Mouse (Mus musculus) hindbrain, embryonic 14.5 days (tissue): ENCODE results near the gene Fan1. TPM values are rescaled to one million over a fixed set of nuclear protein-coding genes. Genes with fewer than 3 reads are reported as not detected.
A peak's percentile ranks its signal among the peaks of the same experiment; 100 is the strongest.

ENCODE experiments used
- ATAC-seq: fragments of 200-750 bp; cut with Nextera tagmentation; 2 replicates; pipeline ENCODE4 v1.8.0; 2017; ENCODE audit warnings: moderate number of reproducible peaks, mild to moderate bottlenecking, moderate TSS enrichment, moderate library complexity; ENCODE audit not compliant: low FRiP score
- DNase-seq: peaks from one replicate; pipeline ENCODE4 v3.0.0-alpha.2; 2015; ENCODE audit warnings: low spot score
- H3K27ac ChIP-seq: fragments of 300-500 bp; sonication (generic); 2 replicates; pipeline ENCODE4 v1.5.1; 2014; ENCODE audit warnings: mild to moderate bottlenecking, moderate library complexity
- H3K27me3 ChIP-seq: fragments of 300-500 bp; sonication (generic); 2 replicates; pipeline ENCODE4 v1.6.1; 2014; ENCODE audit warnings: mild to moderate bottlenecking, low read length, mixed read lengths; ENCODE audit not compliant: control insufficient read depth, insufficient read depth
- H3K36me3 ChIP-seq: fragments of 300-500 bp; sonication (generic); replicated peaks from 2 replicates; pipeline ENCODE4 v1.6.1; 2014; ENCODE audit not compliant: control insufficient read depth, insufficient read depth
- H3K4me1 ChIP-seq: fragments of 300-500 bp; sonication (generic); replicated peaks from 2 replicates; pipeline ENCODE4 v1.6.1; 2014; ENCODE audit warnings: antibody characterized with exemption, low read length, mixed read lengths; ENCODE audit not compliant: control insufficient read depth, insufficient read depth
- H3K4me2 ChIP-seq: fragments of 300-500 bp; sonication (generic); replicated peaks from 2 replicates; pipeline ENCODE4 v1.6.1; 2014; ENCODE audit warnings: mild to moderate bottlenecking, moderate library complexity
- H3K4me3 ChIP-seq: fragments of 300-500 bp; sonication (generic); replicated peaks from 2 replicates; pipeline ENCODE4 v1.5.1; 2014; ENCODE audit warnings: mild to moderate bottlenecking, low read length
- H3K9ac ChIP-seq: fragments of 300-500 bp; sonication (generic); 2 replicates; pipeline ENCODE4 v1.6.1; 2014
- H3K9me3 ChIP-seq: fragments of 300-500 bp; sonication (generic); 2 replicates; pipeline ENCODE4 v1.6.1; 2016; ENCODE audit warnings: low read length; ENCODE audit not compliant: control insufficient read depth
- WGBS: fragments of 180-500 bp; shearing (Covaris S2); extraction: QIAGEN DNeasy Blood & Tissue Kit; methylation state at CpG from one replicate; pipeline ENCODE4 v1.1.7; 2014; 5-methylcytosine and 5-hydroxymethylcytosine counted together
- polyA plus RNA-seq: library from polyadenylated mRNA; unstranded; fragments of >200 nt; fragmentation: Nextera tagmentation; extraction: Ambion mirVana; gene quantifications from 2 replicates; pipeline ENCODE4 v1.2.1, GENCODE M21; 2014

Fan1 gene
- polyA plus RNA-seq, 1 experiment from 2014 or later = 5.0 TPM

GRCm38 (mm10) chr7:64351087-64351486 lies 22.8 kb downstream of the Fan1 start:
- peak; percentile 61 for DNase-seq
- Histone ChIP-seq H3K36me3 (peaks cover 40% of the 10 kb centered on the region), H3K27me3 (no peaks in the 10 kb centered on the region), H3K4me3 (no peak overlapping the region), H3K9me3 (no peaks in the 10 kb centered on the region), H3K4me1 (peaks cover 5% of the 10 kb centered on the region; the same call in 1 of the 2 replicates), H3K9ac (no peak overlapping the region), H3K4me2 (no peak overlapping the region), H3K27ac (peak overlapping the region; percentile 51)
- ATAC-seq = peak; percentile 75; the same call in 1 of the 2 replicates
- 70% methylated on average over 4 of the region's 4 CpGs for WGBS

GRCm38 (mm10) chr7:64349147-64349861 lies 24.6 kb downstream of the Fan1 start:
- WGBS = 79% methylated on average over 15 of the region's 15 CpGs
- no peaks in the 10 kb centered on the region for H3K9me3 ChIP-seq
- H3K4me3 ChIP-seq = no peak overlapping the region
- H3K4me2 ChIP-seq = no peak overlapping the region
- no peak overlapping the region for H3K27ac ChIP-seq
- H3K9ac ChIP-seq = no peak overlapping the region
- ATAC-seq = no peak
- peaks cover 5% of the 10 kb centered on the region; the same call in 1 of the 2 replicates for H3K4me1 ChIP-seq
- H3K36me3 ChIP-seq = peaks cover 40% of the 10 kb centered on the region
- peak; percentile 32 for DNase-seq
- no peaks in the 10 kb centered on the region for H3K27me3 ChIP-seq

DNA sequence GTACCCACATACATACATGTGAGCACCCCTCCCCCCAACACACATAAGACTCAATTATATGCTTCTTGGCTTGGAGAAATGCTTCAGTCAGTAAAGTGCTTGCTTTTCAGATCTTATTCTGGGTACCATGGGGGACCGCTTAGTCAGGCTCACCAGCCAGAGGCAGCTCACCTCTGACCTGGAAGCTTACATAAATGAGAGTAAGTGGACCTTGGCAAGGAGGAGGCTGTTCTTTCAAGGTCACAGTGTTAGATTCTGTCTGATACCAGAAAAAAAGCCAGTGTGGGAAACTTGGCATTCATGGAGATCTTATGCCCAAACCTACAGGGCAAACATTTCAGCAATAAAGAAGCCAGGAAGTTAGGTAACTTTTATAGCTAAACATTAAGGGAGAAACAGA lies 26.1 kb downstream of the Fan1 start:
- Histone ChIP-seq H3K27ac (no peak overlapping the region), H3K36me3 (peaks cover 37% of the 10 kb centered on the region), H3K4me1 (peaks cover 5% of the 10 kb centered on the region; the same call in 1 of the 2 replicates), H3K4me3 (no peak overlapping the region), H3K9me3 (no peaks in the 10 kb centered on the region), H3K9ac (no peak overlapping the region), H3K4me2 (no peak overlapping the region), H3K27me3 (no peaks in the 10 kb centered on the region)
- DNase-seq (no peak), ATAC-seq (no peak)
- WGBS = 100% methylated on average over 1 of the region's 1 CpGs

GRCm38 (mm10) chr7:64332686-64333085 lies 41.2 kb downstream of the Fan1 start:
- no peak overlapping the region for H3K4me2 ChIP-seq
- H3K9ac ChIP-seq = no peak overlapping the region
- no peaks in the 10 kb centered on the region for H3K27me3 ChIP-seq
- WGBS = 93% methylated on average over 1 of the region's 1 CpGs
- ATAC-seq (no peak), DNase-seq (no peak)
- no peaks in the 10 kb centered on the region for H3K4me1 ChIP-seq
- H3K9me3 ChIP-seq = no peaks in the 10 kb centered on the region
- no peak overlapping the region for H3K27ac ChIP-seq
- H3K36me3 ChIP-seq = peaks cover 51% of the 10 kb centered on the region
- no peak overlapping the region for H3K4me3 ChIP-seq

DNA sequence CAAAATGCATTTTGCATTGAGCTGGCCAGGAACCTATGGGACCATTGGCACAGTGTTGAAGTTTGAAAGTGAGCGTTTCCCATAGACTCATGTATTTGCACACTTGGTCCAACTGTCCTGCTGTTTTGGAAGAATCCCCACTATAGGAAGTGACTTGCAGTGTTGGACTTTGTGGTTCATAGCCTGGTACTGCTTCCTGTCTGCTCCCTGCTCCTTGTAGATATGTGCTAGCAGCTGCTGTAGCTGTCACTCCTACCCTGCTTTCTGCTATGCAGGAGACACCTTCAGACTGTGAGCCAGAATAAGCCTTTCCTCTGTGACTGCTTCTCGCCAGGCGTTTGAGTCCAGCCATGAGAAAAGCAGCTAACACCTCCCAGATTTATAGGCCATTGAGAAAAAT lies 42.6 kb downstream of the Fan1 start:
- DNase-seq = no peak
- Histone ChIP-seq H3K9me3 (no peaks in the 10 kb centered on the region), H3K4me1 (no peaks in the 10 kb centered on the region), H3K27me3 (no peaks in the 10 kb centered on the region), H3K9ac (no peak overlapping the region), H3K36me3 (peaks cover 42% of the 10 kb centered on the region), H3K4me2 (no peak overlapping the region), H3K4me3 (no peak overlapping the region), H3K27ac (no peak overlapping the region)
- no peak for ATAC-seq
- WGBS = 96% methylated on average over 3 of the region's 3 CpGs

DNA sequence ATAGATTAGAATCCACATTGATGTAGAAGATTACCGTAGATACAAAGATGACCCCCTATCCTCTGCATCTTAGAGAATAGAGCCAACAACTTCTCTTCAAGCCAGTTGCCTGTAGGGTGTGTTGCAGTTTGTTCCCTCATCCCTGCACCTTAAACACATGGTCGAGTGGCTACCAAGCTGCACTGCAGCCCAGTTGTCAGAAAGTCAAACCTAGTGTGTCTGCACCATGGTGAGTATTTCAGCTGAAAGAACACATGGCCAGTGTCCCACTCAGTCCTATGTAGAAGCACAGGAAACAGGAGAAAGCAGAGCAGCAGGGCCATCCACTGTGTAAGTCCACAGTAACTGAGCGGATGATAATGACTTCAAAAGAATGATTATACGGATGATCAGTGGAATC lies 46.4 kb downstream of the Fan1 start:
- DNase-seq (no peak), ATAC-seq (no peak)
- no peak overlapping the region for H3K27ac ChIP-seq
- WGBS = 86% methylated on average over 4 of the region's 4 CpGs
- H3K27me3 ChIP-seq = no peaks in the 10 kb centered on the region
- H3K9ac ChIP-seq = no peak overlapping the region
- H3K9me3 ChIP-seq = no peaks in the 10 kb centered on the region
- H3K4me3 ChIP-seq = no peak overlapping the region
- H3K4me2 ChIP-seq = no peak overlapping the region
- peaks cover 9% of the 10 kb centered on the region for H3K36me3 ChIP-seq
- no peaks in the 10 kb centered on the region for H3K4me1 ChIP-seq

DNA sequence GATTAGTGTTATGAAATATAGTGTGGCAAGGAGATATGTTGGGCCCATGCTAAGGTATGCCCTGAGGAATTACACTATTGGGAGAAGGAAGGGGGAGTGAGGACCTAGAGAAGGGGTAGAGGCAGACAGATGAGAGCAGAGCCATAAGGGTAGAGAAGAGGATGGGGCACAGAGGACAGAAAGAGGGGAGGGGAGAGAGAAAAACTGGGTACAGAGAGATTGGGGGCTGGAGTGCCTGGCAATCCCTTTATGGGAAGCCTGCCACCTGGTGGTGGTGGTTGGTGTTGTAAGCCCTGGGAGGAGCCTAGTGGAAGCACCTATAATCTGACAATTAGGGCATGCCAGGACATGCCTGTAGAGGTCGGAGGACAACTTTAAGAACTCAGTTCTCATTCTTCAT lies 47.0 kb downstream of the Fan1 start:
- Histone ChIP-seq H3K9ac (no peak overlapping the region), H3K9me3 (no peaks in the 10 kb centered on the region), H3K27ac (no peak overlapping the region), H3K4me1 (no peaks in the 10 kb centered on the region), H3K36me3 (peaks cover 11% of the 10 kb centered on the region), H3K27me3 (no peaks in the 10 kb centered on the region), H3K4me2 (no peak overlapping the region), H3K4me3 (no peak overlapping the region)
- 33% methylated on average over 1 of the region's 1 CpGs for WGBS
- DNase-seq = peak; percentile 76
- peak; percentile 65 for ATAC-seq

- H3K4me2 ChIP-seq = no peak overlapping the region
- H3K36me3 ChIP-seq = peaks cover 42% of the 10 kb centered on the region
- WGBS = 54% methylated on average over 4 of the region's 4 CpGs
- H3K4me1 ChIP-seq = no peaks in the 10 kb centered on the region
- no peaks in the 10 kb centered on the region for H3K27me3 ChIP-seq
- H3K27ac ChIP-seq = no peak overlapping the region
- no peak for DNase-seq
- H3K9me3 ChIP-seq = no peaks in the 10 kb centered on the region
- H3K4me3 ChIP-seq = no peak overlapping the region
- ATAC-seq = no peak
- H3K9ac ChIP-seq = no peak overlapping the region
Measured at GRCm38 (mm10) chr7:64321658-64322057, 52.2 kb downstream of the Fan1 start.

- H3K27ac ChIP-seq = no peak overlapping the region
- no peak overlapping the region for H3K4me2 ChIP-seq
- no peak for ATAC-seq
- WGBS = 67% methylated on average over 5 of the region's 5 CpGs
- H3K27me3 ChIP-seq = no peaks in the 10 kb centered on the region
- no peak for DNase-seq
- H3K9me3 ChIP-seq = no peaks in the 10 kb centered on the region
- no peak overlapping the region for H3K9ac ChIP-seq
- no peak overlapping the region for H3K4me3 ChIP-seq
- H3K4me1 ChIP-seq = no peaks in the 10 kb centered on the region
- peaks cover 47% of the 10 kb centered on the region for H3K36me3 ChIP-seq
Measured at GRCm38 (mm10) chr7:64321125-64321524, 52.8 kb downstream of the Fan1 start.

- peaks cover 41% of the 10 kb centered on the region for H3K36me3 ChIP-seq
Measured at GRCm38 (mm10) chr7:64312811-64313210, 61.1 kb downstream of the Fan1 start.

More at GRCm38 (mm10) chr7:64312811-64313210, 61.1 kb downstream of the Fan1 start:
- H3K4me3 ChIP-seq = no peak overlapping the region
- no peaks in the 10 kb centered on the region for H3K4me1 ChIP-seq
- no peaks in the 10 kb centered on the region for H3K27me3 ChIP-seq
- H3K9ac ChIP-seq = no peak overlapping the region
- no peak overlapping the region for H3K4me2 ChIP-seq
- H3K27ac ChIP-seq = no peak overlapping the region
- ATAC-seq (no peak), DNase-seq (no peak)
- 87% methylated on average over 7 of the region's 7 CpGs for WGBS
- no peaks in the 10 kb centered on the region for H3K9me3 ChIP-seq
